Mouse (Mus musculus): ENCODE results near the gene Exoc2.

GRCm38 (mm10) chr13:30833476-30834149 is 140.3 kb downstream of the Exoc2 start:
- TF ChIP-seq BHLHE40 (IDR thresholded peaks at IDR 0.05; ENCODE audit: borderline replicate concordance, low read depth, low read length) (no peak), TBP (IDR thresholded peaks at IDR 0.05; ENCODE audit: low read depth, low read length) (no peak), CTCF (IDR thresholded peaks at IDR 0.05 in 2 of 3, conservative IDR thresholded peaks at IDR 0.05 in 1 of 3; ENCODE audit: control insufficient read depth in 1 of 3, insufficient read depth in 1 of 3, low read depth in 2 of 3, low read length in 3 of 3, poor library complexity in 1 of 3, severe bottlenecking in 1 of 3) (no peak), MXI1 (IDR thresholded peaks at IDR 0.05; ENCODE audit: low read depth, low read length) (no peak), EP300 (IDR thresholded peaks at IDR 0.05; ENCODE audit: low read depth in 1 of 2, low read length in 2 of 2) (no peak), POLR2A (IDR thresholded peaks at IDR 0.05; ENCODE audit: control insufficient read depth in 1 of 2, insufficient read depth in 1 of 2, low read depth in 1 of 2, low read length in 2 of 2, poor library complexity in 1 of 2) (no peak), ZMIZ1 (IDR thresholded peaks at IDR 0.05; ENCODE audit: low read depth, low read length) (no peak), USF2 (IDR thresholded peaks at IDR 0.05; ENCODE audit: borderline replicate concordance in 1 of 2, insufficient read depth in 1 of 2, low read depth in 1 of 2, low read length in 2 of 2) (no peak)
